Mouse (Mus musculus) myocyte (in vitro differentiated cells): Measurements from ENCODE around the gene Gpr141.

Experiments used
- E2F4 ChIP-seq: IDR thresholded peaks from one replicate; pipeline ENCODE4 v1.6.1; 2011; ENCODE audit warnings: mild to moderate bottlenecking, control low read depth, moderate library complexity; ENCODE audit not compliant: insufficient read depth
- MAX ChIP-seq: IDR thresholded peaks from one replicate; pipeline ENCODE4 v1.6.1; 2011; ENCODE audit warnings: low read depth, mild to moderate bottlenecking, control low read depth
- MYOD1 ChIP-seq, 3 experiments: IDR thresholded peaks; one replicate each; pipeline ENCODE4 v1.6.1; 2011; ENCODE audit warnings: control low read depth in 2 of 3, low read depth in 2 of 3, mild to moderate bottlenecking in 2 of 3, moderate library complexity in 1 of 3; ENCODE audit not compliant: insufficient read length in 2 of 3, control insufficient read depth in 1 of 3
- POLR2A ChIP-seq: IDR thresholded peaks from one replicate; pipeline ENCODE4 v1.6.1; 2011; ENCODE audit warnings: low read depth, mild to moderate bottlenecking, control low read depth, moderate library complexity; ENCODE audit not compliant: insufficient read length
- USF1 ChIP-seq: IDR thresholded peaks from one replicate; pipeline ENCODE4 v1.6.1; 2011; ENCODE audit warnings: low read depth, mild to moderate bottlenecking, control low read depth, moderate library complexity

DNA sequence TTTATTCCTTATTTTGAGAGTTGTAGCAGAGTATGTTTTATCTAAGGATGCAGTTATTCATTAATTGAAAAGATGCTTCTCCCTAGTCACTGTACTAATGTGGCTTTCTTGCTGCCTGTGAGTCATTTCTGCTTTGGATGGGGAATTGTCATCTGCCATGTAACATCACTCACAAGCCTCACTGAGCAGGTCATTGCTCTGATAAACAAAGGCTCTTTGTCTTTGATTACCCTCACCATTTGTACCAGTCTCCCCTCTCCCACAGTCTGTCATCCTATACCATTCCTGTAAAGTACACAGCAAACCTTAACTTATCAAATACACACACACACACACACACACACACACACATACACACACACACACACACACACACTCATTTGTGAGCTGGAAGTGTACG is 16.1 kb upstream of the Gpr141 start:
- TF ChIP-seq POLR2A (no peak), MYOD1 (IDR thresholded peaks at IDR 0.05; ENCODE audit: control insufficient read depth in 1 of 3, insufficient read length in 2 of 3, low read depth in 2 of 3) (no peak), E2F4 (no peak), USF1 (no peak), MAX (no peak)
